In genomic region chr5:143000654-143001500, GRCm38 (mm10) we compare ENCODE assay signal across 8 mouse cellular contexts. TPM values are rescaled to one million over a fixed set of nuclear protein-coding genes. Genes with fewer than 3 reads are reported as not detected.
DNase-seq lines count a peak whose midpoint lies in the region; ATAC-seq and TF ChIP-seq lines count a peak whose summit lies in the region.

No protein-coding gene starts in this region.

- no peak for TF ChIP-seq CTCF in bone marrow, adult 2 months (IDR thresholded peaks at IDR 0.05; ENCODE audit: control insufficient read depth, insufficient read depth, low read length)

- H3K27ac ChIP-seq in bone marrow, adult 2 months (ENCODE audit: control insufficient read depth, insufficient read depth, low read depth, low read length, poor library complexity), result peak overlapping the region; percentile 41
- H3K27ac ChIP-seq in kidney, embryonic 14.5 days (ENCODE audit: low read depth, low read length), result peak overlapping the region; percentile 93
- H3K27ac ChIP-seq in liver, embryonic 13.5 days, result peak overlapping the region; percentile 76
- H3K27ac ChIP-seq in stomach, embryonic 14.5 days (ENCODE audit: low read length), result peak overlapping the region; percentile 97

- H3K4me2 ChIP-seq in kidney, embryonic 14.5 days (replicated peaks; ENCODE audit: low read depth, low read length), result peak overlapping the region; percentile 0; the same call in 1 of the 2 replicates
- H3K4me2 ChIP-seq in liver, embryonic 13.5 days, result no peak overlapping the region; the same call in 1 of the 2 replicates
- peak overlapping the region; percentile 26 for H3K4me2 ChIP-seq in stomach, embryonic 14.5 days (replicated peaks; ENCODE audit: low read depth, low read length)

- no peaks in the 10 kb centered on the region for H3K27me3 ChIP-seq in kidney, embryonic 14.5 days (ENCODE audit: control insufficient read depth, insufficient read depth, low read length)
- H3K27me3 ChIP-seq in liver, embryonic 13.5 days, result no peaks in the 10 kb centered on the region
- no peaks in the 10 kb centered on the region for H3K27me3 ChIP-seq in stomach, embryonic 14.5 days (ENCODE audit: control insufficient read depth, insufficient read depth, low read length)

- H3K4me1 ChIP-seq in bone marrow, adult 2 months (ENCODE audit: control insufficient read depth, insufficient read depth, low read length), result peaks cover 1% of the 10 kb centered on the region; the same call in 1 of the 2 replicates
- H3K4me1 ChIP-seq in kidney, embryonic 14.5 days (ENCODE audit: control insufficient read depth, insufficient read depth, low read length), result peaks cover 44% of the 10 kb centered on the region
- H3K4me1 ChIP-seq in liver, embryonic 13.5 days (replicated peaks), result peaks cover 33% of the 10 kb centered on the region
- peaks cover 24% of the 10 kb centered on the region for H3K4me1 ChIP-seq in stomach, embryonic 14.5 days (ENCODE audit: control insufficient read depth, insufficient read depth, low read length)

- ATAC-seq in kidney, embryonic 14.5 days (ENCODE audit: low FRiP score, low TSS enrichment), result peak; percentile 82
- no peak for ATAC-seq in liver, embryonic 13.5 days (ENCODE audit: low read depth)
- peak; percentile 87 for ATAC-seq in stomach, embryonic 14.5 days (ENCODE audit: insufficient number of reproducible peaks, insufficient read depth, low FRiP score, low read depth)

- peak overlapping the region; percentile 13; the same call in 1 of the 2 replicates for H3K9ac ChIP-seq in kidney, embryonic 14.5 days (ENCODE audit: low read depth, low read length)
- peak overlapping the region; percentile 6; the same call in 1 of the 2 replicates for H3K9ac ChIP-seq in liver, embryonic 13.5 days
- H3K9ac ChIP-seq in stomach, embryonic 14.5 days (replicated peaks; ENCODE audit: low read depth, low read length), result no peak overlapping the region

- TF ChIP-seq POLR2A in bone marrow, adult 2 months (IDR thresholded peaks at IDR 0.05; ENCODE audit: borderline replicate concordance, control insufficient read depth, low read depth, low read length), result no peak

- WGBS in bone marrow, adult 2 months, result 70% methylated on average over 9 of the region's 9 CpGs
- WGBS in kidney, embryonic 14.5 days, result 24% methylated on average over 9 of the region's 9 CpGs
- 66% methylated on average over 9 of the region's 9 CpGs for WGBS in liver, embryonic 13.5 days (ENCODE audit: insufficient replicate concordance)
- 24% methylated on average over 9 of the region's 9 CpGs for WGBS in stomach, embryonic 14.5 days

- H3K36me3 ChIP-seq in kidney, embryonic 14.5 days (ENCODE audit: control insufficient read depth, insufficient read depth, low read length), result peaks cover 5% of the 10 kb centered on the region; the same call in 1 of the 2 replicates
- H3K36me3 ChIP-seq in liver, embryonic 13.5 days, result peaks cover 25% of the 10 kb centered on the region
- peaks cover 5% of the 10 kb centered on the region; the same call in 1 of the 2 replicates for H3K36me3 ChIP-seq in stomach, embryonic 14.5 days (ENCODE audit: control insufficient read depth, insufficient read depth, low read length)

- no peak overlapping the region for H3K4me3 ChIP-seq in bone marrow, adult 2 months (replicated peaks; ENCODE audit: control insufficient read depth, low read depth, low read length)
- no peak overlapping the region for H3K4me3 ChIP-seq in kidney, embryonic 14.5 days (ENCODE audit: low read length)
- H3K4me3 ChIP-seq in liver, embryonic 13.5 days (replicated peaks), result no peak overlapping the region
- no peak overlapping the region for H3K4me3 ChIP-seq in stomach, embryonic 14.5 days (ENCODE audit: low read depth, low read length)

- peak; percentile 34 for DNase-seq in A20 (ENCODE audit: low read depth, low spot score)
- DNase-seq in heart, adult 18-20 months, result peak; percentile 25 to 51
- DNase-seq in liver, embryonic 13.5 days, result no peak
- DNase-seq in cerebellum, postnatal 25 days, result no peak
- no peak for DNase-seq in T-cell, adult 2 months (ENCODE audit: low spot score)

- no peaks in the 10 kb centered on the region for H3K9me3 ChIP-seq in kidney, embryonic 14.5 days (ENCODE audit: control insufficient read depth, low read length)
- H3K9me3 ChIP-seq in liver, embryonic 13.5 days (replicated peaks), result no peaks in the 10 kb centered on the region
- no peaks in the 10 kb centered on the region for H3K9me3 ChIP-seq in stomach, embryonic 14.5 days (ENCODE audit: control insufficient read depth, low read depth, low read length)

RNA-seq across cellular contexts. Expression of gene Fscn1, which starts 40.7 kb away (rescaled TPM):
- polyA plus RNA-seq in bone marrow, adult 2 months (2011; ENCODE audit: insufficient read depth, insufficient read length, low replicate concordance, missing spikeins), result 6.4 and 15.2 TPM in 2 replicates
- 10 to 100 TPM; 18.2 to 21.6 TPM for total RNA-seq in heart, adult 18-20 months (2021)
- 312 and 390 TPM in 2 replicates for polyA plus RNA-seq in kidney, embryonic 14.5 days (2014; fragmentation: Nextera tagmentation; extraction: Ambion mirVana)
- polyA plus RNA-seq in liver, embryonic 13.5 days (2015; fragmentation: Nextera tagmentation; extraction: Ambion mirVana), result 29.5 and 38.3 TPM in 2 replicates
- polyA plus RNA-seq in stomach, embryonic 14.5 days (2014; fragmentation: Nextera tagmentation; extraction: Ambion mirVana), result 232 and 251 TPM in 2 replicates

Comparison
In these comparisons a context has a peak if more than half of its experiments do, and no peak if none do; other contexts are left out.
1. DNase-seq: peak in A20 (single experiment) and heart, adult 18-20 months (2 of 2); none in liver, embryonic 13.5 days (single experiment), cerebellum, postnatal 25 days (0 of 2) and T-cell, adult 2 months (single experiment).
2. H3K27ac ChIP-seq: peak in every context shown above with its lines; median percentile 97 in stomach, embryonic 14.5 days; 93 in kidney, embryonic 14.5 days; 76 in liver, embryonic 13.5 days; 41 in bone marrow, adult 2 months.